Mouse (Mus musculus) small intestine, adult 2 months (tissue): Measurements from ENCODE around the gene Sema4c.
A peak's percentile ranks its signal among the peaks of the same experiment; 100 is the strongest.

ENCODE experiments used
- CTCF ChIP-seq: fragments of 200-500 bp; IDR thresholded peaks from 2 replicates; pipeline ENCODE4 v1.5.1; 2012; ENCODE audit warnings: low read depth, mild to moderate bottlenecking, control low read depth, inconsistent platforms, low read length, moderate library complexity, mixed read lengths; ENCODE audit not compliant: insufficient replicate concordance, insufficient read length; ENCODE audit errors: extremely low read depth
- POLR2A ChIP-seq: fragments of 200-500 bp; IDR thresholded peaks from 2 replicates; pipeline ENCODE4 v1.6.1; 2012; ENCODE audit warnings: low read depth, mild to moderate bottlenecking, control low read depth, inconsistent platforms, low read length, moderate library complexity

DNA sequence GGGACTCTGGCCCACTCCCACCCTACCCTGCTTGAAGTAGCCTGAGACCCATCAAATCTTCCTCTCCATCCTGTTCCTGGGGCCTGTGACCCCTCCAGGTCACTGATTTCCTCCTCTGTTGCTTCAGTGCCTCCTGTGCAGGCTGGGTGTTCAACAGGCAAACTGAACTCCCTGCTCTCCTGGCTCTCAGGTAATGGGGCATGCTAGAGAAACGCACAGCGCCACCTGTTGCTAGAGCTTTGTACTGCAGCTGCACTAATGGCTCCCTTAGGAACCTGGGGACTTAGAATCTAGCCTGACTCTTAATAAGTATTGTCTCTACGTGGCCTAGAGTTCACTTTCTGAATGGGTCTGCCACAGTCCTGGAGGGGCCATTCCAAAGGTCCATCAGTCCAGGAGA is 56.9 kb downstream of the Sema4c start:
- TF ChIP-seq POLR2A (no peak), CTCF (peak; percentile 83; the same call in 1 of the 2 replicates)
